ENCODE assay signal across 18 mouse cellular contexts in the genomic region with DNA sequence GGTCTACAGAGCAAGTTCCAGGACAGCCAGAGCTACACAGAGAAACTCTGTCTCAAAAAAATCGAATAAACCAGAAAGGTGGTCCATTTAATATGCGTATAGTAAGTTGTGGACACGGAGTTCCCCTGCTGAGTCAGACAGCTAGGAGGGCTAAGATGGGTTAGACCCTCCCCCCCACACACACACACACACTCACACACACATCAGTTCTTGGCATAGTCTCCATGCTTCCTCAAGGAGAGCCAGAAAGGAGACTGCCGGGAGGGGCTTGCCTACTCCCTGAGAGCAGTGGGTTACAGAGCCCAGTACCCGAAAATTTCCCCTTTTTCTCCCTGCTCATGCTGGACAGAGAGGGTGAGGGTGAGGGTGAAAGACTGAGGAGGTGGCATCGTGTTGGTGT. TPM values are rescaled to one million over a fixed set of nuclear protein-coding genes. Genes with fewer than 3 reads are reported as not detected.
A peak's percentile ranks its signal among the peaks of the same experiment; 100 is the strongest.
DNase-seq lines count a peak whose midpoint lies in the region; ATAC-seq and TF ChIP-seq lines count a peak whose summit lies in the region.
"Had no signal": no experiment of that assay in that cellular context is flagged by ENCODE, and none has a peak within 500 bp of the region (broad histone marks: within the 10 kb centered on the region; RNA-seq: fewer than 3 reads in every experiment).

No protein-coding gene starts in this region.

- no peak overlapping the region for H3K27ac ChIP-seq in embryonic facial prominence, embryonic 14.5 days (replicated peaks; ENCODE audit: low read depth, low read length)
- H3K27ac ChIP-seq in embryonic facial prominence, embryonic 10.5 days (replicated peaks) = no peak overlapping the region
- H3K27ac ChIP-seq in midbrain, embryonic 16.5 days (ENCODE audit: low read length) = no peak overlapping the region
- no peak overlapping the region for H3K27ac ChIP-seq in hindbrain, embryonic 10.5 days
- H3K27ac ChIP-seq: embryonic facial prominence, embryonic 15.5 days; forebrain, embryonic 12.5 days had no signal

- peaks cover 15% of the 10 kb centered on the region; the same call in 1 of the 2 replicates for H3K27me3 ChIP-seq in embryonic facial prominence, embryonic 14.5 days (replicated peaks; ENCODE audit: control insufficient read depth, insufficient read depth, low read length)
- H3K27me3 ChIP-seq in embryonic facial prominence, embryonic 10.5 days (replicated peaks; ENCODE audit: low read depth, poor library complexity, severe bottlenecking) = peaks cover 57% of the 10 kb centered on the region
- peaks cover 34% of the 10 kb centered on the region for H3K27me3 ChIP-seq in midbrain, embryonic 16.5 days (ENCODE audit: control insufficient read depth, insufficient read depth, low read depth, low read length)
- H3K27me3 ChIP-seq in hindbrain, embryonic 10.5 days (ENCODE audit: insufficient read depth, poor library complexity, severe bottlenecking) = peaks cover 48% of the 10 kb centered on the region
- H3K27me3 ChIP-seq: embryonic facial prominence, embryonic 15.5 days had no signal

- no peak for TF ChIP-seq POLR2A in brain, embryonic 14.5 days (IDR thresholded peaks at IDR 0.05; ENCODE audit: borderline replicate concordance, extremely low read depth, insufficient read depth, insufficient read length, poor library complexity, severe bottlenecking)

- no peak overlapping the region for H3K4me3 ChIP-seq in embryonic facial prominence, embryonic 14.5 days (ENCODE audit: low read depth, low read length)
- H3K4me3 ChIP-seq in embryonic facial prominence, embryonic 10.5 days = no peak overlapping the region
- no peak overlapping the region for H3K4me3 ChIP-seq in midbrain, embryonic 16.5 days (ENCODE audit: low read depth, low read length)
- no peak overlapping the region for H3K4me3 ChIP-seq in hindbrain, embryonic 10.5 days

- no peak overlapping the region for H3K4me2 ChIP-seq in embryonic facial prominence, embryonic 14.5 days (ENCODE audit: low read depth, low read length)
- H3K4me2 ChIP-seq in midbrain, embryonic 16.5 days (ENCODE audit: low read length) = no peak overlapping the region

- no peaks in the 10 kb centered on the region for H3K9me3 ChIP-seq in embryonic facial prominence, embryonic 14.5 days (ENCODE audit: control insufficient read depth, low read length)
- no peaks in the 10 kb centered on the region for H3K9me3 ChIP-seq in embryonic facial prominence, embryonic 10.5 days
- no peaks in the 10 kb centered on the region for H3K9me3 ChIP-seq in midbrain, embryonic 16.5 days (replicated peaks; ENCODE audit: control insufficient read depth, low read length, poor library complexity, severe bottlenecking)
- H3K9me3 ChIP-seq in hindbrain, embryonic 10.5 days = 0 out of 2 replicates have a peak, but pooled peaks cover 9% of the 10 kb centered on the region
- H3K9me3 ChIP-seq: embryonic facial prominence, embryonic 15.5 days had no signal

- ATAC-seq in embryonic facial prominence, embryonic 14.5 days (ENCODE audit: low read depth) = no peak
- ATAC-seq in midbrain, embryonic 16.5 days = no peak
- ATAC-seq: forebrain, embryonic 16.5 days; hindbrain, embryonic 16.5 days; inflammation-experienced regulatory T-cells, adult 6 months had no signal

- peak; percentile 30 for DNase-seq in embryonic facial prominence, embryonic 14.5 days (ENCODE audit: low spot score)
- no peak for DNase-seq in embryonic facial prominence, embryonic 10.5 days (ENCODE audit: low spot score)
- DNase-seq in lung, postnatal 10 days = peak; percentile 38
- no peak for DNase-seq in lung, postnatal 14 days
- peak; percentile 18 for DNase-seq in brain, embryonic 14.5 days (ENCODE audit: low read depth)
- no peak for DNase-seq in hindbrain, embryonic 10.5 days (ENCODE audit: low spot score)
- DNase-seq: adrenal gland, postnatal 14 days; cerebellum, adult 18-20 months; cerebellum, adult 9-11 months; cerebellum, postnatal 36 days; gastrocnemius, postnatal 25 days had no signal

- 60% methylated on average over 6 of the region's 6 CpGs for WGBS in embryonic facial prominence, embryonic 14.5 days
- 71% methylated on average over 6 of the region's 6 CpGs for WGBS in embryonic facial prominence, embryonic 10.5 days
- 66% methylated on average over 6 of the region's 6 CpGs for WGBS in midbrain, embryonic 16.5 days
- whole genome bisulfite sequencing in hindbrain, embryonic 10.5 days = 64% methylated on average over 6 of the region's 6 CpGs

- peaks cover 31% of the 10 kb centered on the region for H3K4me1 ChIP-seq in embryonic facial prominence, embryonic 14.5 days (ENCODE audit: control insufficient read depth, insufficient read depth, low read length)
- peaks cover 33% of the 10 kb centered on the region for H3K4me1 ChIP-seq in embryonic facial prominence, embryonic 10.5 days
- peaks cover 5% of the 10 kb centered on the region; the same call in 1 of the 2 replicates for H3K4me1 ChIP-seq in midbrain, embryonic 16.5 days (ENCODE audit: control insufficient read depth, insufficient read depth, low read length)
- peaks cover 25% of the 10 kb centered on the region for H3K4me1 ChIP-seq in hindbrain, embryonic 10.5 days (replicated peaks)

- H3K9ac ChIP-seq in embryonic facial prominence, embryonic 14.5 days (ENCODE audit: low read depth, low read length) = no peak overlapping the region
- H3K9ac ChIP-seq in midbrain, embryonic 16.5 days (ENCODE audit: low read depth, low read length) = no peak overlapping the region
- H3K9ac ChIP-seq: embryonic facial prominence, embryonic 15.5 days; forebrain, embryonic 12.5 days had no signal

- peaks cover 12% of the 10 kb centered on the region; the same call in 1 of the 2 replicates for H3K36me3 ChIP-seq in embryonic facial prominence, embryonic 14.5 days (ENCODE audit: control insufficient read depth, insufficient read depth, low read length)
- H3K36me3 ChIP-seq in embryonic facial prominence, embryonic 10.5 days (replicated peaks) = 0 out of 2 replicates have a peak, but pooled peaks cover 5% of the 10 kb centered on the region
- H3K36me3 ChIP-seq in midbrain, embryonic 16.5 days (ENCODE audit: control insufficient read depth, insufficient read depth, low read length) = no peaks in the 10 kb centered on the region
- H3K36me3 ChIP-seq in hindbrain, embryonic 10.5 days = no peaks in the 10 kb centered on the region
- H3K36me3 ChIP-seq: forebrain, embryonic 12.5 days had no signal

- TF ChIP-seq CTCF in brain, embryonic 14.5 days (IDR thresholded peaks at IDR 0.05; ENCODE audit: borderline replicate concordance, extremely low read depth, insufficient read depth, insufficient read length) = no peak

RNA-seq across cellular contexts. Expression of a gene that starts 1.1 kb away (rescaled TPM):
- 68.8 and 73.6 TPM in 2 replicates for polyA plus RNA-seq in embryonic facial prominence, embryonic 14.5 days (2014; fragmentation: Nextera tagmentation; extraction: Ambion mirVana)
- 9.0 TPM in 2 replicates for polyA plus RNA-seq in embryonic facial prominence, embryonic 10.5 days (2016; fragmentation: Nextera tagmentation; extraction: Ambion mirVana)
- polyA plus RNA-seq in brain, embryonic 14.5 days (2012; rRNA removed) = 6.6 and 18.7 TPM in 2 replicates
- 15.6 and 16.4 TPM in 2 replicates for polyA plus RNA-seq in midbrain, embryonic 16.5 days (2015; fragmentation: Nextera tagmentation; extraction: Ambion mirVana)
- polyA plus RNA-seq in hindbrain, embryonic 10.5 days (2016; fragmentation: Nextera tagmentation; extraction: Ambion mirVana) = 12.5 and 24.3 TPM in 2 replicates

RNA-seq across cellular contexts. Expression of a gene that starts 17.5 kb away (rescaled TPM):
- 83.2 and 98.3 TPM in 2 replicates for polyA plus RNA-seq in embryonic facial prominence, embryonic 14.5 days (2014; fragmentation: Nextera tagmentation; extraction: Ambion mirVana)
- 155 and 161 TPM in 2 replicates for polyA plus RNA-seq in embryonic facial prominence, embryonic 10.5 days (2016; fragmentation: Nextera tagmentation; extraction: Ambion mirVana)
- polyA plus RNA-seq in brain, embryonic 14.5 days (2012; rRNA removed) = 78.0 and 126 TPM in 2 replicates
- polyA plus RNA-seq in midbrain, embryonic 16.5 days (2015; fragmentation: Nextera tagmentation; extraction: Ambion mirVana) = 54.0 and 57.4 TPM in 2 replicates
- 137 and 152 TPM in 2 replicates for polyA plus RNA-seq in hindbrain, embryonic 10.5 days (2016; fragmentation: Nextera tagmentation; extraction: Ambion mirVana)

RNA-seq across cellular contexts. Expression of a gene that starts 22.8 kb away (rescaled TPM):
- 6.0 and 7.9 TPM in 2 replicates for polyA plus RNA-seq in embryonic facial prominence, embryonic 14.5 days (2014; fragmentation: Nextera tagmentation; extraction: Ambion mirVana)
- 9.4 and 10.0 TPM in 2 replicates for polyA plus RNA-seq in embryonic facial prominence, embryonic 10.5 days (2016; fragmentation: Nextera tagmentation; extraction: Ambion mirVana)
- 18.9 and 24.5 TPM in 2 replicates for polyA plus RNA-seq in brain, embryonic 14.5 days (2012; rRNA removed)
- 8.1 and 8.2 TPM in 2 replicates for polyA plus RNA-seq in midbrain, embryonic 16.5 days (2015; fragmentation: Nextera tagmentation; extraction: Ambion mirVana)
- polyA plus RNA-seq in hindbrain, embryonic 10.5 days (2016; fragmentation: Nextera tagmentation; extraction: Ambion mirVana) = 9.5 and 10.3 TPM in 2 replicates

RNA-seq across cellular contexts. Expression of a gene that starts 37.9 kb away (rescaled TPM):
- 0.63 and 1.5 TPM in 2 replicates for polyA plus RNA-seq in embryonic facial prominence, embryonic 14.5 days (2014; fragmentation: Nextera tagmentation; extraction: Ambion mirVana)
- 5.4 and 23.9 TPM in 2 replicates for polyA plus RNA-seq in embryonic facial prominence, embryonic 10.5 days (2016; fragmentation: Nextera tagmentation; extraction: Ambion mirVana)
- polyA plus RNA-seq in brain, embryonic 14.5 days (2012; rRNA removed) = 0.29 and 0.38 TPM in 2 replicates
- polyA plus RNA-seq in midbrain, embryonic 16.5 days (2015; fragmentation: Nextera tagmentation; extraction: Ambion mirVana) = not detected in 2 replicates
- polyA plus RNA-seq in hindbrain, embryonic 10.5 days (2016; fragmentation: Nextera tagmentation; extraction: Ambion mirVana) = 2.6 and 14.6 TPM in 2 replicates
- polyA plus RNA-seq: forebrain, embryonic 16.5 days; frontal cortex, adult 2 months; hindbrain, embryonic 16.5 days; inflammation-experienced regulatory T-cells, adult 6 months had no signal

RNA-seq across cellular contexts. Expression of a gene that starts 57.1 kb away (rescaled TPM):
- 157 and 228 TPM in 2 replicates for polyA plus RNA-seq in embryonic facial prominence, embryonic 14.5 days (2014; fragmentation: Nextera tagmentation; extraction: Ambion mirVana)
- 5.1 and 5.3 TPM in 2 replicates for polyA plus RNA-seq in embryonic facial prominence, embryonic 10.5 days (2016; fragmentation: Nextera tagmentation; extraction: Ambion mirVana)
- polyA plus RNA-seq in brain, embryonic 14.5 days (2012; rRNA removed) = 0.59 and 0.82 TPM in 2 replicates
- polyA plus RNA-seq in midbrain, embryonic 16.5 days (2015; fragmentation: Nextera tagmentation; extraction: Ambion mirVana) = 2.4 and 3.1 TPM in 2 replicates
- 5.7 and 6.5 TPM in 2 replicates for polyA plus RNA-seq in hindbrain, embryonic 10.5 days (2016; fragmentation: Nextera tagmentation; extraction: Ambion mirVana)

Comparison
In these comparisons a context has a peak if more than half of its experiments do, and no peak if none do; other contexts are left out.
1. DNase-seq: peak in embryonic facial prominence, embryonic 14.5 days (single experiment), lung, postnatal 10 days (single experiment) and brain, embryonic 14.5 days (single experiment); none in embryonic facial prominence, embryonic 10.5 days (single experiment), lung, postnatal 14 days (single experiment) and hindbrain, embryonic 10.5 days (single experiment).